ENCODE assay signal across 8 mouse cellular contexts in the genomic region with DNA sequence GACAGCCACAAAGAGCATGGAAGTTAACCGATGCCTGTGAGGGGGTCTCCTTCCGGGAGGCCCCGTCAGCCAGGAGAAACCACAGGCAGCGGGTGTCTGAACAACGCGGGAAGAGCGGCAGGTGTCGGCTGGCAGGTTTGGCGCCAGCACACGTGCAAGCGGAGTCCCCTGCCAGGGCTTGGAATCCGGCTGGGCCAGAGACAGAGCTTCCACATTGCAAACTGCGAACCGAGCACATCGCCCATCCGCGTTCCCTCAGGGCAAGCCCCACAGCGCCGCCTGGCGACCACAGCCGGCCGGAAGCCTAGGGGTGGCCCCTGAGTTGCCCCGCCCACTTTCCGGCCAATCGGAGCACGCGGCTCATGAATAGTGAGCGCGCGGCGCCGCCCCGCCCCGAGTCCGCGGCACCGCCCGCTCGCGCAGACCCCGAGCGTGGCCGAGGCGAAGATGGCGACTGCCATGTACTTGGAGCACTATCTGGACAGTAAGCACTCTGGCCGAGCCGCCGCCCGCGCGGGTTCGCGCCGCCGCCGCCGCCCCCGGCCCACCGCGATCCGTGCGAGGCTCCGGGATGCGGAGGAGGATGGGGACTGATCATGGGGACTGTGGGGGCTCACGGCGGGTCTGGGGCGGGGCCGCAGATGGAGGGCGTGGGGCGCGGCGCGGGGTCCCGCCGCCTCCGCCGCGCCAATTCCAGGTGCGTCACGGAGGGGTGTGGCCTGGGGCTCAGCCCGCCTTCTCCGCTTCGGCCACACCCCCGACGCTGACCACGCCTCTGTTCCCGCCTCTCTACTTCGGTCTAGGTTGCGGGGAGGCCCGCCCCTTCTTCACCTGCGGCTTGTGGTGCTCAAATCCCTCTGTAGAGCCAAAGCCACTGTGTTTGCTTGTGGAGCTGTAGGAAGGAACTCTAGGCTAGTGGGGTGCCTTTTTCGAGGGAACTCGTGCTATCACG. TPM values are rescaled to one million over a fixed set of nuclear protein-coding genes. Genes with fewer than 3 reads are reported as not detected.
A peak's percentile ranks its signal among the peaks of the same experiment; 100 is the strongest.
DNase-seq lines count a peak whose midpoint lies in the region; ATAC-seq lines count a peak whose summit lies in the region.

A gene (plus strand): TSS at position 410 of the 952 bp plus-strand sequence.

- peaks cover 29% of the 10 kb centered on the region for H3K4me1 ChIP-seq in hindbrain, embryonic 12.5 days

- peak within 1 kb of the TSS; percentile 78 for H3K4me2 ChIP-seq in hindbrain, embryonic 12.5 days (replicated peaks)

- peak; percentile 97 for DNase-seq in MN1 (ENCODE audit: low spot score)
- peak; percentile 100 for DNase-seq in cerebellum, adult 9-10 months
- DNase-seq in frontal cortex, adult 2 months (ENCODE audit: extremely low spot score in 1 of 2, low spot score in 1 of 2) = peak; percentile 97 to 100
- DNase-seq in layer of hippocampus, postnatal 14 days (ENCODE audit: low spot score in 2 of 2) = peak; percentile 100
- DNase-seq in lung, postnatal 14 days = peak; percentile 100
- DNase-seq in retina, adult 2 months (ENCODE audit: low read depth, low spot score) = peak; percentile 95
- DNase-seq in thymus, postnatal 36 days = peak; percentile 99 to 100

- under 1% methylated on average over 87 of the region's 94 CpGs for WGBS in hindbrain, embryonic 12.5 days

- peak within 1 kb of the TSS; percentile 84 for H3K9ac ChIP-seq in hindbrain, embryonic 12.5 days

- no peaks in the 10 kb centered on the region for H3K9me3 ChIP-seq in hindbrain, embryonic 12.5 days (replicated peaks)

- peaks cover 36% of the 10 kb centered on the region for H3K36me3 ChIP-seq in hindbrain, embryonic 12.5 days

- ATAC-seq in hindbrain, embryonic 12.5 days (ENCODE audit: low FRiP score) = peak; percentile 95

- H3K4me3 ChIP-seq in hindbrain, embryonic 12.5 days = peak within 1 kb of the TSS; percentile 88

- peak within 1 kb of the TSS; percentile 98 for H3K27ac ChIP-seq in hindbrain, embryonic 12.5 days

- H3K27me3 ChIP-seq in hindbrain, embryonic 12.5 days = no peaks in the 10 kb centered on the region

RNA-seq across cellular contexts. Expression of the gene that starts here (rescaled TPM):
- polyA plus RNA-seq in frontal cortex, adult 2 months (2012; rRNA removed) = 8.1 and 8.4 TPM in 2 replicates
- polyA plus RNA-seq in hindbrain, embryonic 12.5 days (2016; fragmentation: Nextera tagmentation; extraction: Ambion mirVana) = 15.0 and 15.8 TPM in 2 replicates
- 10 to 100 TPM in 1 of 2 experiments, 1 to 10 TPM in 1; 9.0 to 11.1 TPM for total RNA-seq in layer of hippocampus, postnatal 14 days (2021)

Comparison
In these comparisons a context has a peak if more than half of its experiments do, and no peak if none do; other contexts are left out.
1. Peak in every context shown above with its lines: DNase-seq, ATAC-seq, H3K4me3 ChIP-seq and H3K27ac ChIP-seq.